Mouse (Mus musculus): ENCODE measurements around the gene Ccdc47.

Gene Ccdc47

GRCm38 (mm10) chr11:106198277-106198676 lies 17.9 kb downstream of the Ccdc47 start:
- no peak for DNase-seq

DNA sequence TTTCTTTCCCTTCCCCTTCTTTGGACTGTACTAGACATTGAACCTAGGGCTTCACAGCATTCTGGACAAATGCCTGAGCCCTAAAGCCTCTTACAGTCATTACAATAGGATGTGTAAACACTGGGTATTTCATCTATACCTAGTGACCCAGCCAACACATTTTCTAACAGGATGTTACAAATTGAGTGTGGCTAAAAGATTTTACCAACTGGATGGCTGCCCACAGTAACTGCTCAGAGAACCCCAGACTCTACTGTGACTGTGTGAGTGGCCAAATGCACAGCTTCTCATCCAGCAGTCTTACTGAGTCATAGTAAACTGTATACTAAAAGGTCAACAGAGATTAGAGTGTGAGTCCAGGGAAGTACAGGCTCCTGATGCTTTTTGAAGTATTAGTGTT lies 20.8 kb downstream of the Ccdc47 start:
- DNase-seq = no peak

DNA sequence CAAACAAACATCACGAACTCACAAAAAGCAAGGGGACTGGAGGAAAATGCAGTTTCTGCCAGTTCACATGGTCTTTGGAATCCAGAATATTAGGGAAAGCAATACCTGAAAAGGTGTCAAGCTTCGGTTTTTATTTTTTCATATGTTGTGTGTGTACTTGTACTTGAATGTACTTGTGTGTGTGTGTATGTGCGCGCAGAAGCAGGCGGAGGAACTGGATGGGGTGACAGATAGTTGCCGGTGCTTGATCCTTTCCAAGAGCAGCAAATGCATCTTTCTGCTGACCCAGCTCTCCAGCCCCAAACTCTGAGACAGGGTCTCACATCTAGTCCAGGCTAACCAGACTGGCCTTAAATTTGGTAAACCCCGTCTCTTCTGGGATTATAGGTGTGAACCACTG lies 21.3 kb downstream of the Ccdc47 start:
- DNase-seq = no peak

GRCm38 (mm10) chr11:106194155-106194541 lies 22.0 kb downstream of the Ccdc47 start:
- DNase-seq = no peak

- DNase-seq = peak; percentile 97 to 99
Measured at GRCm38 (mm10) chr11:106193371-106194154, 22.6 kb downstream of the Ccdc47 start.

DNA sequence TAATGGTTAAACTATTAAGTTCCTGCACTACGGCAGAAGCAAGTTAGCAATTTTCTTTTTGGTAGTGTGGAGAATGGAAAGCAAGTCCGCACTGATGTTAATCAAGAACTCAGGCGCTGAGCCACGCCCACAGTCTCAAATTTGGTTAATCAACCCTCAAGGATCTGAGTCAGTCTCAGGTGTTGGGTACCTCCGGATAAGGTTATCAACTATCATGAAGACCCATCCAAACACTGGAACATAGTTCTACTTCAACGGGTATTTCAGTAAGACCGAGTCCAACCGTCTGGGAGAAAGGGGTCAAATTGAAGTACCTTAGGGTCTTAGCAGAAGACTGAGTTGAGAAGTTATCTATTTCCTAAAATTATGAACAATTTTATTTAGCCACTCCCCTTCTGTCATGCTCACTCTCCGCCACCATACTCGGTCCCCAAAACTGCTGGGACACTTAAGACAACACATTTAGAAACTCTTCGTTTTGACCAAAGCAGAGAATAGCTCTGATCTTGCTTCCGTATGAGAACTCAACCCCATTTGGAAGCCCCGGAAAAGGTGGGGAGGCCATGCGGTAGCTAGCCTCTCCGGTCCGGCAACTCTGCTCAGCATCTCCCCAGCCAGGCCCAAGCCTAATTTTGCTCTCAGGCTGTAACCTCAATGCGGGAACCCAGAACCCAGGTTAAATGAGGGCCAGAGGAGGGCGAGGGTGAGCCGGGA lies 23.3 kb downstream of the Ccdc47 start:
- DNase-seq = no peak

- no peak for DNase-seq
Measured at GRCm38 (mm10) chr11:106192241-106192640, 23.9 kb downstream of the Ccdc47 start.

- no peak for DNase-seq
Measured at GRCm38 (mm10) chr11:106191716-106192115, 24.4 kb downstream of the Ccdc47 start.

GRCm38 (mm10) chr11:106187326-106187725 lies 28.8 kb downstream of the Ccdc47 start:
- no peak for DNase-seq

- no peak for DNase-seq
Measured at GRCm38 (mm10) chr11:106180449-106180801, 35.7 kb downstream of the Ccdc47 start.

- peak; percentile 75 to 82 for DNase-seq
Measured at GRCm38 (mm10) chr11:106179711-106180448, 36.3 kb downstream of the Ccdc47 start.

DNA sequence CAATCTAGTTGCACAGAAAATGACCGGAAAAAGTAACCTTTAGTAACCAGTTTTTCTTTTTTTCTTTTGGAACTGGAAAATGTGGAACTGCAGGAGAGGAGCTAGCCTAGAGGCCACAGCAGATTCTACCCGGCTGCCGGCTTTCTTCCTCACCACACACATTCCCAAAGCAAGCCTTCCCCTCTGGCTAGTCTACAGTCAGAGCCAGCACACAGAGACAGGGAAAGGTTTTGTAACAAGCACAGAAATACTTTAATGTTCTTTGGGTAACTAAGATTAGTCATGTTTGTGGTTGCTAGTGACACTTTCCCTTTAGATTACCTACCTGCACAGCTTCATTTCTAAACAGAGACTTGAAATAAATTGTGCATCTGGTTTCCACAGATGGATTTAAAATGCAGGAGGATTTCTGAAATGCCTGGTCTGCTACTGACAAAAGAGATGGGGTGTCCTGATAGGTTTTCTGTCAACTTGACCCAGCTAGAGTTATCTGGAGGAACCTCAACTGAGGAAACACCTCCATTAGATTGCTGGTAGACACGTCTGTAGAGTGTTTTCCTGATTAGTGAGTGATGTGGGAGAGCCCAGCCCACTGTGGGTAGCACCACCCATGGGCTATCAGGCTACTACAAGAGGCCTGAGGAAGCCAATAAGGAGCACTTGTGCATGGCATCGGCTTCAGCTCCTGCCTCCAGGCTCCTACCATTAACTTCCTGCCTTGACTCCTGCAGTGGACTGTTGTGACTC lies 37.9 kb downstream of the Ccdc47 start:
- peak in 1 of 2 experiments; percentile 33 for DNase-seq

DNA sequence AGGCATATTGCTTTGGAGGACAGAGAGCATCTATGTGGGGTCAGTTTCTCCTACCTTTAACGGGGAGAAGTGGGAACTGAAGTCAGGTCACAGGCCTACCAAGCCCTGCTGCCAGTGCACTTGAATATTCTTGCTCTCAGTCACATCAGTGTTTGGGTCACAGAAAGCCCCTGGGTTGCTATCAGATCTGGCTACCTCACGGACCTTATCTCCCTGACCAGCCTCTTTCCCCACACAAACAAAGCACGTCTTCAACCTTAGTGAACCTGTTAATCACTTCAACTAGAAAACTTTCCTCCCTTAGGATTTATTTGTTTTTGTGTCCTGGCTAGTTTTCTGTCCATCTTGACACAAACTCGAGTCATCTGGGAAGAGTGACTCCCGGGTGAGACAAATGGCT lies 39.8 kb downstream of the Ccdc47 start:
- DNase-seq = no peak

GRCm38 (mm10) chr11:106175081-106175480 lies 41.1 kb downstream of the Ccdc47 start:
- DNase-seq = peak; percentile 73 to 82

DNA sequence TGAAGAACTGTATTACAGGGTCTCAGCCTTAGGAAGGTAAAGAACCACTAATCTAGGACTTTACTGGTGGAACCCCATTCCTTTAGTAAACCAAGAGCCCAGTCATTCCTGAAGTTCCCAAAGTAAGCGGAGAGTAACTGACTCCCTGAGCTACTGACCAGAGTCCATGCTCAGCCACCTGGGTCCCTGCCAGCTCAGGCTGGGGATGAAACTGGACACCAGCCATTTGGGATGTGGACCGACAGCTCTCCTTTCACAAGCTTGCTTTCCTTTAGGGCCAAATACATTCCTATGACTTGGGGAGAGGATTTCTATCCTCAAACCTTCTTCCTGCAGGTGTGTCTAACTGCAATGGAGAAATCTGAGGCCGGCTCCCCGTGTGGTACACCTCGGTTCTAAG lies 41.8 kb downstream of the Ccdc47 start:
- peak; percentile 69 to 81 for DNase-seq

- DNase-seq = no peak
Measured at GRCm38 (mm10) chr11:106173228-106173627, 42.9 kb downstream of the Ccdc47 start.

DNA sequence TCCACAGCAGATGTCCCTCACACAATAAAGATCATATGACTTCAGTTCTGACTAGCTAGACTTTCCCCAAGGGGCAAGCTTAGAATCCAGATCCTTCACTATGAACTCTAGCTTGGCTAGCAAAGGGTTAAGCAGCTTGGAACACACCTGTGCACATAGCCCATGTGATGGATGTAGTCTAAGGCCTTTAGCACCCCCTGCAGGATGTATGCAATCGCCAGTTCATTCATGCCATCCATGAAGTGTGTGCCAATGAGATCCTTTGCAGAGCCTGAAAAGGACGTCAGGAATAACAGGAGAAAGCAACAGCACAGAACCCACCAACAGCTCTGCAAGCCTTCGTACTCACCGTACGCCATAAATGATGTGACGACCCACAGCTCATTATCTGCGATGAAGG lies 45.3 kb downstream of the Ccdc47 start:
- peak in 1 of 2 experiments; percentile 40 for DNase-seq

DNA sequence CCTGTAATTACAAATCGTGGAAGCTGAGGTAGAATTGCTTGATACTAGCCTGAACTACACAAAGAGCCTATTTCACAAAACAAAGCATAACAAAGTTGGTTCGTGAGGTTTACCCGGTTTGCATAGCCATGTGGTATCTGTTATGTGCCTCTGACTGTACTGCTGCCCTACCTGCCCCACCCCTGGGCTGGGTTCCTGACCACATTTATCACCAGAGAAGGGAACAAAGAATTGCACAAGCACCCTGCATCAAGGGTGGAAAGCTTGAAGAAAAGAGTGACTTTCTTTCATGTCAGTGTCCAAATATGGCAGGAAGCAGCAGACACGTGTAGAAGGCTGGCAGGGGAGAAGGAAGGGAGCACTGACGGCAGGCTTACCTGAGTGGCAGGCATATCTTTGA lies 48.7 kb downstream of the Ccdc47 start:
- DNase-seq = no peak

GRCm38 (mm10) chr11:106164601-106165180 lies 51.5 kb downstream of the Ccdc47 start:
- no peak for DNase-seq

- DNase-seq = no peak
Measured at GRCm38 (mm10) chr11:106163546-106163945, 52.6 kb downstream of the Ccdc47 start.

DNA sequence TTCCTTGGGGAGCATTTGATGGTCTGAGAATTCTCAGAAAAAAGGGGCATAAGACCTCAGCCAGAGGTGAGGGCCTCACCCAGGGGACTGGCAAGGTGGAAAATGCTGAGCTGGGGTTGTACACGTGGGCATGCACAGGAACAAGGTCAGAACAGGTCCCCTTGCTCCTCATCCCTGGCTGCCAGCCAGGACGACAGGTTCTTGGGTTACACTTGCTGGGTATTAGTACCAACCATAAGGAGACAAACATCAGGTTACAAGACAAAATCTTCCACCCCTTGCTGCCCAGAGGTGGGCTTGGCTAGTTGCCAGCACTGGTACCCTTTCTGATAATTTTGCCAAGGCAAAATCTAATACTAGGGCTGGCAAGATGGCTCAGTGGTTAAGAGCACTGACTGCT lies 53.9 kb downstream of the Ccdc47 start:
- DNase-seq = peak in 1 of 2 experiments; percentile 55
